Mouse (Mus musculus) thymus, adult 2 months (tissue): Measurements from ENCODE around the gene H1fx. TPM values are rescaled to one million over a fixed set of nuclear protein-coding genes. Genes with fewer than 3 reads are reported as not detected.
"Not testable (repeated sequence)": the region's sequence is repeated elsewhere in the genome, so short reads cannot be mapped to it uniquely, and the experiment has no call there.

ENCODE experiments used
- DNase-seq: peaks from one replicate; pipeline ENCODE4 v3.0.0; 2021
- H3K27ac ChIP-seq: fragments of 200-500 bp; 2 replicates; pipeline ENCODE4 v1.5.1; 2012; ENCODE audit warnings: low read length, control low read depth; ENCODE audit not compliant: control insufficient read depth, insufficient read depth
- H3K27me3 ChIP-seq: fragments of 200-500 bp; 2 replicates; pipeline ENCODE4 v1.6.1; 2012; ENCODE audit warnings: mild to moderate bottlenecking, low read length, moderate library complexity, mixed read lengths; ENCODE audit not compliant: control insufficient read depth, insufficient read depth
- H3K36me3 ChIP-seq: fragments of 200-500 bp; 2 replicates; pipeline ENCODE4 v1.6.1; 2012; ENCODE audit warnings: mild to moderate bottlenecking, low read length, moderate library complexity; ENCODE audit not compliant: control insufficient read depth, insufficient read depth
- H3K4me1 ChIP-seq: fragments of 200-500 bp; replicated peaks from 2 replicates; pipeline ENCODE4 v1.6.1; 2012; ENCODE audit warnings: low read length; ENCODE audit not compliant: control insufficient read depth, insufficient read depth
- H3K4me3 ChIP-seq: fragments of 200-500 bp; 2 replicates; pipeline ENCODE4 v1.5.1; 2012; ENCODE audit warnings: mild to moderate bottlenecking, low read length, control low read depth, moderate library complexity; ENCODE audit not compliant: control insufficient read depth, insufficient read depth
- CTCF ChIP-seq: fragments of 200-500 bp; IDR thresholded peaks from 2 replicates; pipeline ENCODE4 v1.5.1; 2012; ENCODE audit warnings: mild to moderate bottlenecking, control low read depth, low read length, moderate library complexity, borderline replicate concordance; ENCODE audit not compliant: control insufficient read depth, poor library complexity, insufficient read depth; ENCODE audit errors: extremely low read depth
- POLR2A ChIP-seq: fragments of 200-500 bp; IDR thresholded peaks from 2 replicates; pipeline ENCODE4 v1.6.1; 2012; ENCODE audit warnings: mild to moderate bottlenecking, low read length, control low read depth, moderate library complexity; ENCODE audit not compliant: control insufficient read depth, poor library complexity, insufficient read depth; ENCODE audit errors: extremely low read depth
- WGBS: fragments of 180-500 bp; shearing (Covaris S2); methylation state at CpG from one replicate; pipeline ENCODE4 v1.1.7; 2018; 5-methylcytosine and 5-hydroxymethylcytosine counted together
- polyA plus RNA-seq: library from polyadenylated mRNA; depleted of rRNA; stranded (reverse); fragments of >200 nt; gene quantifications from 2 replicates; pipeline ENCODE4 v1.2.3, GENCODE M21; 2012

H1fx gene
- polyA plus RNA-seq, 1 experiment: 9.8 TPM

DNA sequence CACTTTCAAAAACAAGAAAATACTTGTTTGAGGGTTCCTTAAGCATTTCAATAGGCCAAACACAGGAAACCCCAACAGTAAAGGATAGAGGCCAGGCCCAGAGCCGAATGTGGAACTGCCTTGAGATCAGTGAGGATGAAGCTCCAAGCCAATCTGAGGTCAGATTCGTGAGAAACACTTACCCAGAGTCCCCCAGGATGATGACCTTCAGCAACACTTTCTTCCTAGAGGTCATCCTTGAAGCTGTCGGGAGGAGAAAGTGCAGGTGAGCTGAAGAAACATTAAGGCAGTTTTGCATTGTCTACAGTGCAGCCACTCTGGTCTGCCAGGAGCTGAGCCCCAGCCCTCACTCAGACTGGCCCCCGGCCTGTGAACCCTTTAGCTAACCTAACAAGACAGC lies 32.0 kb upstream of the H1fx start:
- Histone ChIP-seq H3K4me3 (no peak overlapping the region), H3K36me3 (peaks cover 17% of the 10 kb centered on the region), H3K27ac (no peak overlapping the region), H3K4me1 (0 out of 2 replicates have a peak, but pooled peaks cover 3% of the 10 kb centered on the region), H3K27me3 (no peaks in the 10 kb centered on the region)
- TF ChIP-seq POLR2A (no peak), CTCF (no peak)
- DNase-seq: no peak
- 94% methylated on average over 4 of the region's 4 CpGs for WGBS

GRCm38 (mm10) chr6:88012601-88013000 lies 31.2 kb upstream of the H1fx start:
- Histone ChIP-seq H3K27ac (no peak overlapping the region), H3K27me3 (no peaks in the 10 kb centered on the region), H3K4me3 (no peak overlapping the region), H3K36me3 (peaks cover 17% of the 10 kb centered on the region), H3K4me1 (0 out of 2 replicates have a peak, but pooled peaks cover 3% of the 10 kb centered on the region)
- WGBS: 78% methylated on average over 2 of the region's 2 CpGs
- no peak for DNase-seq
- TF ChIP-seq CTCF (no peak), POLR2A (no peak)

GRCm38 (mm10) chr6:88011106-88011505 lies 29.7 kb upstream of the H1fx start:
- H3K4me1 ChIP-seq, H3K27me3 ChIP-seq, H3K27ac ChIP-seq, H3K4me3 ChIP-seq: not testable (repeated sequence)
- DNase-seq: peak; percentile 19
- H3K36me3 ChIP-seq: peaks cover 28% of the 10 kb centered on the region
- 65% methylated on average over 1 of the region's 1 CpGs for WGBS

GRCm38 (mm10) chr6:88009209-88009608 lies 27.8 kb upstream of the H1fx start:
- H3K4me3 ChIP-seq: no peak overlapping the region
- H3K27me3 ChIP-seq: no peaks in the 10 kb centered on the region
- TF ChIP-seq CTCF: no peak
- TF ChIP-seq POLR2A: no peak
- DNase-seq: no peak
- H3K27ac ChIP-seq: no peak overlapping the region
- 91% methylated on average over 4 of the region's 4 CpGs for WGBS
- H3K4me1 ChIP-seq: no peaks in the 10 kb centered on the region
- H3K36me3 ChIP-seq: peaks cover 36% of the 10 kb centered on the region

DNA sequence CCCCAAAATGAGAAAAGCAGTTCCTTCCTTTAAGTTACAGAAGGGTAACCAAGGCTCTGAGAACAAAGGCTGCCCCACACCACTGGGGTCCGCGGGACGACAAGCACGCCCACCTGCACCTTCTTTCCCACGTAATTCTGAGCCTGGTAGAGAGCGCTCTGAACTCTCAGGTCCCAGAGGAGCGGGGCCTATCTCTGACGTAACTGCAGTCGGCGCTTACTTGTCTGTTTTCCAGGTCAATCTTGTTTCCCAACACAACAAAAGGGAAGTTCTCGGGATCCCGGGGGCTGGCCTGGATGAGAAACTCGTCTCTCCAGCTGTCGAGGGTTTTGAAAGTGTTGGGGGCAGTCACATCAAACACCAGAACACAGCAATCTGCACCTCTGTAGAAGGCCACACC lies 23.3 kb upstream of the H1fx start:
- not testable (repeated sequence) for DNase-seq, H3K4me3 ChIP-seq, H3K27ac ChIP-seq, H3K27me3 ChIP-seq, H3K4me1 ChIP-seq
- peaks cover 65% of the 10 kb centered on the region for H3K36me3 ChIP-seq
- 93% methylated on average over 14 of the region's 14 CpGs for WGBS

DNA sequence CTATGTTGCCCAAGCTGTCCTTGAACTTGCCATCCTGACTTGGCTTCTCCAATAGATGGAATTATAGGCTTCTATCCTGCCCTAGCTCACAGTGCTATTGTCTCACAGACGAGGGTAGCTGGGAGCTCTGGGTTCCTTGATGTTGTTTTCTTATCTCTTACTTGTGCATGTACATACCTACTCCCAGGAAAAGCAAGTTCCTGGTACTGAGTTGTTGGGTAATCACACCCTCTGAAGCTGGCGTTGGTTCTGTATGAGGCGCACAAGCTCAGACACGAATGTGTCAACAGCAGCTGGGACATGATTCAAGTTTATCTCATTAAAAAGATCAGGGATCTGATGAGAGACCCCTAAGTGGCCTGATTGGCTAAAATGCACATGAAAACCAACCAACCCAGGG lies 22.0 kb upstream of the H1fx start:
- Histone ChIP-seq H3K4me3 (no peak overlapping the region), H3K27me3 (no peaks in the 10 kb centered on the region), H3K4me1 (no peaks in the 10 kb centered on the region), H3K27ac (no peak overlapping the region), H3K36me3 (peaks cover 56% of the 10 kb centered on the region)
- TF ChIP-seq POLR2A (no peak), CTCF (no peak)
- no peak for DNase-seq
- 92% methylated on average over 4 of the region's 4 CpGs for WGBS

- H3K4me3 ChIP-seq: no peak overlapping the region
- peaks cover 28% of the 10 kb centered on the region for H3K36me3 ChIP-seq
- no peaks in the 10 kb centered on the region for H3K27me3 ChIP-seq
- no peak overlapping the region for H3K27ac ChIP-seq
- H3K4me1 ChIP-seq: peaks cover 5% of the 10 kb centered on the region; the same call in 1 of the 2 replicates
- TF ChIP-seq POLR2A (no peak), CTCF (no peak)
- 90% methylated on average over 4 of the region's 4 CpGs for WGBS
- DNase-seq: no peak
Observed at GRCm38 (mm10) chr6:87998358-87998757, 16.9 kb upstream of the H1fx start.
